Mouse (Mus musculus): Measurements from ENCODE around the gene Eef1akmt3.

Gene Eef1akmt3

GRCm38 (mm10) chr10:127049395-127050118, 8.2 kb upstream of the Eef1akmt3 start:
- DNase-seq: no peak

GRCm38 (mm10) chr10:127048608-127049394, 7.5 kb upstream of the Eef1akmt3 start:
- no peak for DNase-seq

- no peak for DNase-seq
Observed at GRCm38 (mm10) chr10:127047954-127048353, 6.6 kb upstream of the Eef1akmt3 start, which contains the start of gene Cyp27b1. TSS of gene Cyp27b1 (plus strand) at chr10:127048250.

GRCm38 (mm10) chr10:127043187-127043586, 1.9 kb upstream of the Eef1akmt3 start:
- DNase-seq: no peak

- no peak for DNase-seq
Observed at GRCm38 (mm10) chr10:127042468-127043115, 1.3 kb upstream of the Eef1akmt3 start.

- peak; percentile 89 for DNase-seq
Observed at GRCm38 (mm10) chr10:127041774-127042338, 543 bp upstream of the Eef1akmt3 start.

GRCm38 (mm10) chr10:127040569-127041214, 621 bp downstream of the Eef1akmt3 start:
- peak; percentile 42 for DNase-seq

- no peak for DNase-seq
Observed at GRCm38 (mm10) chr10:127037641-127038040, 3.7 kb downstream of the Eef1akmt3 start.

GRCm38 (mm10) chr10:127036273-127036672, 5.0 kb downstream of the Eef1akmt3 start:
- DNase-seq: no peak

- no peak for DNase-seq
Observed at GRCm38 (mm10) chr10:127033301-127033741, 8.0 kb downstream of the Eef1akmt3 start.

- DNase-seq: peak; percentile 94
Observed at GRCm38 (mm10) chr10:127030336-127031296, 10.7 kb downstream of the Eef1akmt3 start, which contains the start of gene Tsfm. TSS of gene Tsfm (minus strand) at chr10:127030840.

- no peak for DNase-seq
Observed at GRCm38 (mm10) chr10:127018422-127018821, 22.9 kb downstream of the Eef1akmt3 start.

- DNase-seq: no peak
Observed at GRCm38 (mm10) chr10:127017071-127017470, 24.2 kb downstream of the Eef1akmt3 start.

- no peak for DNase-seq
Observed at GRCm38 (mm10) chr10:127016488-127016887, 24.8 kb downstream of the Eef1akmt3 start.

GRCm38 (mm10) chr10:127003806-127004205, 37.5 kb downstream of the Eef1akmt3 start:
- no peak for DNase-seq

GRCm38 (mm10) chr10:127003334-127003733, 38.0 kb downstream of the Eef1akmt3 start:
- DNase-seq: no peak

GRCm38 (mm10) chr10:127002765-127003164, 38.5 kb downstream of the Eef1akmt3 start:
- no peak for DNase-seq

GRCm38 (mm10) chr10:127002056-127002455, 39.3 kb downstream of the Eef1akmt3 start:
- no peak for DNase-seq

- DNase-seq: no peak
Observed at GRCm38 (mm10) chr10:127001297-127001696, 40.0 kb downstream of the Eef1akmt3 start.

- no peak for DNase-seq
Observed at GRCm38 (mm10) chr10:127000529-127000928, 40.8 kb downstream of the Eef1akmt3 start, which contains the start of gene Avil. TSS of gene Avil (plus strand) at chr10:127000709.

Measured in cerebellum, adult 8-10 months (tissue).